Mouse (Mus musculus) MEL (cell line): ENCODE data around the gene Dmac2.

Experiments
- CTCF ChIP-seq, 3 experiments: IDR thresholded peaks in 2 of 3; conservative IDR thresholded peaks in 1 of 3; 2 replicates each; pipeline ENCODE4 v1.5.1; 2011 to 2012; ENCODE audit warnings: low read length in 3 of 3, low read depth in 2 of 3, mild to moderate bottlenecking in 2 of 3, improper control_type of control experiment in 1 of 3, inconsistent platforms in 1 of 3, mixed read lengths in 1 of 3, moderate library complexity in 1 of 3; ENCODE audit not compliant: control insufficient read depth in 1 of 3, insufficient read depth in 1 of 3, poor library complexity in 1 of 3, severe bottlenecking in 1 of 3
- ZNF384 ChIP-seq: IDR thresholded peaks from 2 replicates; pipeline ENCODE4 v1.6.1; 2012; ENCODE audit warnings: low read depth, mild to moderate bottlenecking, inconsistent platforms, low read length, improper control_type of control experiment

DNA sequence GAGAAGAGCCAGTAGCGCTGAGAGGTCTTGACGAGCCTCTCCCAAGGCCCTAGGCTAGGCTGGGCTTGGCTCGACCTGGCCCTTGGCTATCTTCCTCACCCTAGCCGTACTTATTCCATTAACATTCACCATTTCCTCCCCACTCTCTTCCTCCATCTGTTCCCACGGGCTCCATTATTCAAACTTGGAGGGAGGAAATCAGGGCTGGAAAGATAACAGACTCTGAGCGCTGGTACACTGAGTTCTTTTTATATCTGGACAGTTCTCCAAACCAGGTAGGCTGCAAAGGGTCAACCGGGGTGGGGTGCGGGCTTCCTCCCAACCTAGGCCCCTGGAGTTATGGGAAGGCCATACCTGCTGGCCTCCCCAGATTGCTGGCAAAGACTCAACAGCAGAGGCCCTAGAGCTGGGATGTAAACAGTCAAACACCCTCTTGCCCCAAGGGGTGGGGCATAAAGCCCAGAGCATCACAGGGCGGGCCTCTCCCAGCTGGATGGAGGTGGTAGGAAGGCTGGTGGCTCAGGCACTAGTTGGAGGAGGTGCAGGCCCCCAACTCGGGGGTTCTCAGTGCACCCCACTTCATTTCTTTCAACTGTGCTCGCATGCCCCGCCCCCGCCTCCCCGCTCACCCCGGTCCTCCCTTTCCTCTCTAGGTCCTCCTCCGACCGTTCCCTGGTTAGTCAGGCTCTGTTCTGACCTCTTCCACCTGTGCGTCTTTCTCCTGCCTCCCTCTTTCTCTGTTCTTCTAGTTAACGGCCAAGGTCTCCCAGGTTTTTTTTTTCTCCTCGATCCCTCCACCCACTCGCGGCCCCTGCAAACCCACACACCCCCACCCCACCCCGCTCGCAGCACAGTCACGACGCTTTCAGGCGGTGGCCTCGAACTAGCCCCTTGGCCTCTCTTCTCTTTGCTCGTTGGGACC is 7.6 kb downstream of the Dmac2 start, which contains the start of gene B3gnt8:
- TF ChIP-seq ZNF384 (no peak), CTCF (IDR thresholded peaks at IDR 0.05 in 2 of 3, conservative IDR thresholded peaks at IDR 0.05 in 1 of 3; ENCODE audit: control insufficient read depth in 1 of 3, insufficient read depth in 1 of 3, low read depth in 2 of 3, low read length in 3 of 3, poor library complexity in 1 of 3, severe bottlenecking in 1 of 3) (no peak)
